Mouse (Mus musculus): ENCODE data around the gene St6galnac3. TPM values are rescaled to one million over a fixed set of nuclear protein-coding genes. Genes with fewer than 3 reads are reported as not detected.

Gene St6galnac3
- polyA plus RNA-seq, 1 experiment from 2014 or later: 34.4 TPM

- no peak overlapping the region for H3K9ac ChIP-seq (ENCODE audit: low read depth, low read length)
- no peak for ATAC-seq (replicated peaks; ENCODE audit: low FRiP score, low read depth)
- no peaks in the 10 kb centered on the region for H3K4me1 ChIP-seq (replicated peaks; ENCODE audit: insufficient read depth, low read length)
- no peak overlapping the region for H3K4me2 ChIP-seq (ENCODE audit: low read length)
- DNase-seq (ENCODE audit: low spot score): no peak
- H3K27ac ChIP-seq: no peak overlapping the region
- H3K36me3 ChIP-seq (ENCODE audit: insufficient read depth, low read length): no peaks in the 10 kb centered on the region
- no peak overlapping the region for H3K4me3 ChIP-seq (replicated peaks; ENCODE audit: low read depth, low read length)
- no peaks in the 10 kb centered on the region for H3K27me3 ChIP-seq (ENCODE audit: insufficient read depth, low read length)
- H3K9me3 ChIP-seq (replicated peaks; ENCODE audit: low read length): no peaks in the 10 kb centered on the region
- 87% methylated on average over 5 of the region's 5 CpGs for WGBS
- no peak for TF ChIP-seq CTCF (IDR thresholded peaks at IDR 0.05; ENCODE audit: low read depth)
Observed at GRCm38 (mm10) chr3:153261985-153262384, 463.0 kb downstream of the St6galnac3 start.

- Histone ChIP-seq H3K4me1 (replicated peaks; ENCODE audit: insufficient read depth, low read length) (no peaks in the 10 kb centered on the region), H3K36me3 (ENCODE audit: insufficient read depth, low read length) (no peaks in the 10 kb centered on the region), H3K9me3 (replicated peaks; ENCODE audit: low read length) (no peaks in the 10 kb centered on the region), H3K4me2 (ENCODE audit: low read length) (no peak overlapping the region), H3K9ac (ENCODE audit: low read depth, low read length) (no peak overlapping the region), H3K4me3 (replicated peaks; ENCODE audit: low read depth, low read length) (no peak overlapping the region), H3K27ac (no peak overlapping the region), H3K27me3 (ENCODE audit: insufficient read depth, low read length) (no peaks in the 10 kb centered on the region)
- WGBS: 76% methylated on average over 7 of the region's 7 CpGs
- ATAC-seq (replicated peaks; ENCODE audit: low FRiP score, low read depth): no peak
- TF ChIP-seq CTCF (IDR thresholded peaks at IDR 0.05; ENCODE audit: low read depth): no peak
- no peak for DNase-seq (ENCODE audit: low spot score)
Observed at GRCm38 (mm10) chr3:153260225-153260933, 464.6 kb downstream of the St6galnac3 start.

DNA sequence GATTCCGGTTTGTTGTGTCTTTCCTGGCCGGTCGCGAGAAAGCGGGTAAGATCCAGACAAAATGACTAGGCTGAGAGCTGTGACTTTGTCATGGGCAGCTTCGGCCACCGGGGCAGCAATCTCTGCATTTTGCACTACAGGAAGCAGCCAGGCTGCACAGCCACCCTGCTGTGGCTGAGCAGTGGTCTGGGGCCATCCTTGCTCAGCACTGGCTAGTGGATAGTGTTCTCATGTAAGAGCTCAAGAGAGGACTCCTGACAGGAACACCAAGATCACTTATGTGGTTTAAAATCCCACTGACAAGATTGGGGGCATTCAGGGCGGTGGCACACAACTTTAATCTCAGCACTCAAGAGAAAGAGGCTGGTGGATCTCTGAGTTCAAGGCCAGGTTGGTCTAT lies 469.1 kb downstream of the St6galnac3 start:
- no peak overlapping the region for H3K27ac ChIP-seq
- H3K9me3 ChIP-seq (replicated peaks; ENCODE audit: low read length): no peaks in the 10 kb centered on the region
- no peaks in the 10 kb centered on the region for H3K27me3 ChIP-seq (ENCODE audit: insufficient read depth, low read length)
- TF ChIP-seq CTCF (IDR thresholded peaks at IDR 0.05; ENCODE audit: low read depth): no peak
- H3K4me3 ChIP-seq (replicated peaks; ENCODE audit: low read depth, low read length): no peak overlapping the region
- 90% methylated on average over 8 of the region's 8 CpGs for WGBS
- no peaks in the 10 kb centered on the region for H3K36me3 ChIP-seq (ENCODE audit: insufficient read depth, low read length)
- ATAC-seq (replicated peaks; ENCODE audit: low FRiP score, low read depth): no peak
- no peak for DNase-seq (ENCODE audit: low spot score)
- no peak overlapping the region for H3K4me2 ChIP-seq (ENCODE audit: low read length)
- H3K4me1 ChIP-seq (replicated peaks; ENCODE audit: insufficient read depth, low read length): no peaks in the 10 kb centered on the region
- no peak overlapping the region for H3K9ac ChIP-seq (ENCODE audit: low read depth, low read length)

GRCm38 (mm10) chr3:153251653-153252052 lies 473.3 kb downstream of the St6galnac3 start:
- ATAC-seq (replicated peaks; ENCODE audit: low FRiP score, low read depth): no peak
- Histone ChIP-seq H3K9me3 (replicated peaks; ENCODE audit: low read length) (no peaks in the 10 kb centered on the region), H3K27me3 (ENCODE audit: insufficient read depth, low read length) (no peaks in the 10 kb centered on the region), H3K4me1 (replicated peaks; ENCODE audit: insufficient read depth, low read length) (no peaks in the 10 kb centered on the region), H3K9ac (ENCODE audit: low read depth, low read length) (no peak overlapping the region), H3K4me3 (replicated peaks; ENCODE audit: low read depth, low read length) (no peak overlapping the region), H3K27ac (no peak overlapping the region), H3K4me2 (ENCODE audit: low read length) (no peak overlapping the region), H3K36me3 (ENCODE audit: insufficient read depth, low read length) (no peaks in the 10 kb centered on the region)
- WGBS: 78% methylated on average over 3 of the region's 3 CpGs
- no peak for DNase-seq (ENCODE audit: low spot score)
- TF ChIP-seq CTCF (IDR thresholded peaks at IDR 0.05; ENCODE audit: low read depth): no peak

- 44% methylated on average over 9 of the region's 9 CpGs for WGBS
- ATAC-seq (replicated peaks; ENCODE audit: low FRiP score, low read depth): peak; percentile 61; the same call in 1 of the 2 replicates
- peak; percentile 89 for TF ChIP-seq CTCF (IDR thresholded peaks at IDR 0.05; ENCODE audit: low read depth)
- H3K27me3 ChIP-seq (ENCODE audit: insufficient read depth, low read length): no peaks in the 10 kb centered on the region
- no peak overlapping the region for H3K27ac ChIP-seq
- DNase-seq (ENCODE audit: low spot score): peak; percentile 80
- H3K4me3 ChIP-seq (replicated peaks; ENCODE audit: low read depth, low read length): no peak overlapping the region
- H3K36me3 ChIP-seq (ENCODE audit: insufficient read depth, low read length): no peaks in the 10 kb centered on the region
- no peak overlapping the region for H3K4me2 ChIP-seq (ENCODE audit: low read length)
- no peak overlapping the region for H3K9ac ChIP-seq (ENCODE audit: low read depth, low read length)
- H3K4me1 ChIP-seq (replicated peaks; ENCODE audit: insufficient read depth, low read length): no peaks in the 10 kb centered on the region
- no peaks in the 10 kb centered on the region for H3K9me3 ChIP-seq (replicated peaks; ENCODE audit: low read length)
Observed at GRCm38 (mm10) chr3:153250598-153251257, 474.2 kb downstream of the St6galnac3 start.

- no peak overlapping the region for H3K9ac ChIP-seq (ENCODE audit: low read depth, low read length)
- no peaks in the 10 kb centered on the region for H3K36me3 ChIP-seq (ENCODE audit: insufficient read depth, low read length)
- 70% methylated on average over 2 of the region's 2 CpGs for WGBS
- no peak for TF ChIP-seq CTCF (IDR thresholded peaks at IDR 0.05; ENCODE audit: low read depth)
- no peak overlapping the region for H3K4me3 ChIP-seq (replicated peaks; ENCODE audit: low read depth, low read length)
- no peak for ATAC-seq (replicated peaks; ENCODE audit: low FRiP score, low read depth)
- no peaks in the 10 kb centered on the region for H3K4me1 ChIP-seq (replicated peaks; ENCODE audit: insufficient read depth, low read length)
- H3K9me3 ChIP-seq (replicated peaks; ENCODE audit: low read length): no peaks in the 10 kb centered on the region
- H3K27ac ChIP-seq: no peak overlapping the region
- H3K27me3 ChIP-seq (ENCODE audit: insufficient read depth, low read length): no peaks in the 10 kb centered on the region
- DNase-seq (ENCODE audit: low spot score): no peak
- H3K4me2 ChIP-seq (ENCODE audit: low read length): no peak overlapping the region
Observed at GRCm38 (mm10) chr3:153248866-153249265, 476.1 kb downstream of the St6galnac3 start.

Data from kidney, postnatal 0 days (tissue).